Mouse (Mus musculus) spleen, postnatal 4 days (tissue): Measurements from ENCODE around the gene Gm14190.
"Not testable (repeated sequence)": the region's sequence is repeated elsewhere in the genome, so short reads cannot be mapped to it uniquely, and the experiment has no call there.

Experiments
- DNase-seq, 2 experiments: peaks; one replicate each; pipeline ENCODE4 v3.0.0; 2022; ENCODE audit warnings: low spot score in 2 of 2

Gene Gm14190

GRCm38 (mm10) chr11:99690463-99690862 lies at the start of gene Gm14190:
Gene Gm14190 (minus strand): TSS chr11:99690740.
- no peak for DNase-seq

- no peak for DNase-seq
Observed at GRCm38 (mm10) chr11:99734190-99734589, 43.6 kb upstream of the Gm14190 start, which contains the start of gene Gm14180. Gene Gm14180 (minus strand): TSS chr11:99734290.

GRCm38 (mm10) chr11:99724061-99724460 lies 33.5 kb upstream of the Gm14190 start:
- no peak for DNase-seq

GRCm38 (mm10) chr11:99718759-99719158 lies 28.2 kb upstream of the Gm14190 start:
- no peak for DNase-seq

GRCm38 (mm10) chr11:99685235-99685634 lies 5.3 kb downstream of the Gm14190 start:
- not testable (repeated sequence) for DNase-seq

GRCm38 (mm10) chr11:99683481-99683880 lies 7.1 kb downstream of the Gm14190 start:
- no peak for DNase-seq

GRCm38 (mm10) chr11:99665860-99666259 lies 24.7 kb downstream of the Gm14190 start, which contains the start of gene Krtap4-6:
Gene Krtap4-6 (minus strand): TSS chr11:99665960.
- no peak for DNase-seq

GRCm38 (mm10) chr11:99662802-99663201 lies 27.7 kb downstream of the Gm14190 start:
- no peak for DNase-seq

GRCm38 (mm10) chr11:99659256-99659655 lies 31.3 kb downstream of the Gm14190 start:
- no peak for DNase-seq

GRCm38 (mm10) chr11:99658467-99659010 lies 32.0 kb downstream of the Gm14190 start, which contains the start of gene Gm11563:
Gene Gm11563 (minus strand): TSS chr11:99658960.
- not testable (repeated sequence) for DNase-seq

GRCm38 (mm10) chr11:99657051-99657450 lies 33.5 kb downstream of the Gm14190 start:
- DNase-seq = no peak

GRCm38 (mm10) chr11:99650136-99650535 lies 40.4 kb downstream of the Gm14190 start, which contains the start of gene Gm11555:
Gene Gm11555 (minus strand): TSS chr11:99650236.
- DNase-seq = no peak

- no peak for DNase-seq
Observed at GRCm38 (mm10) chr11:99646444-99646843, 44.1 kb downstream of the Gm14190 start.

- no peak for DNase-seq
Observed at GRCm38 (mm10) chr11:99644351-99644750, 46.2 kb downstream of the Gm14190 start.

GRCm38 (mm10) chr11:99643635-99644139 lies 46.9 kb downstream of the Gm14190 start, which contains the start of gene Krtap4-7:
Gene Krtap4-7 (minus strand): TSS chr11:99644089.
- not testable (repeated sequence) for DNase-seq

GRCm38 (mm10) chr11:99640926-99641325 lies 49.6 kb downstream of the Gm14190 start:
- DNase-seq = no peak
